Mouse (Mus musculus) liver, embryonic 14.5 days (tissue): Measurements from ENCODE around the gene Pstpip1. TPM values are rescaled to one million over a fixed set of nuclear protein-coding genes. Genes with fewer than 3 reads are reported as not detected.
A peak's percentile ranks its signal among the peaks of the same experiment; 100 is the strongest.

Source experiments
- ATAC-seq: fragments of 200-750 bp; cut with Nextera tagmentation; 2 replicates; pipeline ENCODE4 v1.8.0; 2017; ENCODE audit warnings: moderate number of reproducible peaks, mild to moderate bottlenecking, moderate library complexity; ENCODE audit not compliant: insufficient read depth
- DNase-seq, 3 experiments: peaks; one replicate each; pipeline ENCODE4 v3.0.0-alpha.2; 2012 to 2013; ENCODE audit warnings: low read depth in 3 of 3, low spot score in 3 of 3
- H3K27ac ChIP-seq: fragments of 300-500 bp; sonication (generic); 2 replicates; pipeline ENCODE4 v1.5.1; 2014; ENCODE audit warnings: moderate library complexity, mild to moderate bottlenecking, control low read depth, inconsistent platforms
- H3K27me3 ChIP-seq: fragments of 300-500 bp; sonication (generic); 2 replicates; pipeline ENCODE4 v1.6.1; 2014; ENCODE audit warnings: mild to moderate bottlenecking, low read length, moderate library complexity; ENCODE audit not compliant: control insufficient read depth, insufficient read depth
- H3K36me3 ChIP-seq: fragments of 300-500 bp; sonication (generic); replicated peaks from 2 replicates; pipeline ENCODE4 v1.6.1; 2014; ENCODE audit warnings: low read depth; ENCODE audit not compliant: control insufficient read depth, insufficient read depth
- H3K4me1 ChIP-seq, 2 experiments: fragments of 200-500 bp in 1 of 2; fragments of 300-500 bp in 1 of 2; sonication (generic) in 1 of 2; replicated peaks; 2 replicates each; pipeline ENCODE4 v1.6.1; 2012 to 2014; ENCODE audit warnings: antibody characterized with exemption in 1 of 2, inconsistent platforms in 1 of 2, low read length in 1 of 2; ENCODE audit not compliant: control insufficient read depth in 2 of 2, insufficient read depth in 2 of 2
- H3K4me2 ChIP-seq: fragments of 300-500 bp; sonication (generic); 2 replicates; pipeline ENCODE4 v1.6.1; 2014; ENCODE audit warnings: low read depth, mild to moderate bottlenecking, control low read depth, moderate library complexity
- H3K4me3 ChIP-seq, 2 experiments: fragments of 200-500 bp in 1 of 2; fragments of 300-500 bp in 1 of 2; sonication (generic) in 1 of 2; 2 replicates each; pipeline ENCODE4 v1.5.1; 2012 to 2014; ENCODE audit warnings: low read depth in 2 of 2, low read length in 2 of 2, mild to moderate bottlenecking in 2 of 2, control low read depth in 1 of 2, inconsistent platforms in 1 of 2, moderate library complexity in 1 of 2; ENCODE audit not compliant: insufficient read depth in 1 of 2
- H3K9ac ChIP-seq: fragments of 300-500 bp; sonication (generic); replicated peaks from 2 replicates; pipeline ENCODE4 v1.6.1; 2014; ENCODE audit warnings: mild to moderate bottlenecking, control low read depth, moderate library complexity
- H3K9me3 ChIP-seq: fragments of 300-500 bp; sonication (generic); 2 replicates; pipeline ENCODE4 v1.6.1; 2016; ENCODE audit warnings: low read length, mixed read lengths; ENCODE audit not compliant: control insufficient read depth
- CTCF ChIP-seq: IDR thresholded peaks from 2 replicates; pipeline ENCODE4 v1.5.1; 2016; ENCODE audit warnings: antibody characterized with exemption, low read depth, control low read depth
- EP300 ChIP-seq: IDR thresholded peaks from 2 replicates; pipeline ENCODE4 v1.6.1; 2016; ENCODE audit warnings: antibody characterized with exemption, low read depth
- WGBS: fragments of 180-500 bp; shearing (Covaris S2); extraction: QIAGEN DNeasy Blood & Tissue Kit; methylation state at CpG from one replicate; pipeline ENCODE4 v1.1.7; 2014; ENCODE audit not compliant: insufficient replicate concordance; 5-methylcytosine and 5-hydroxymethylcytosine counted together
- polyA plus RNA-seq, 2 experiments: library from polyadenylated mRNA; depleted of rRNA in 1 of 2; stranded (reverse) in 1 of 2; unstranded in 1 of 2; fragments of >200 nt; fragmentation: Nextera tagmentation in 1 of 2; extraction: Ambion mirVana in 1 of 2; gene quantifications; 2 replicates each; pipeline versions ENCODE4 v1.2.1 to v1.2.3; 2012 to 2014

Pstpip1 gene
- polyA plus RNA-seq, 2 experiments = 1.8 to 3.9 TPM

GRCm38 (mm10) chr9:56159456-56159855 lies 69.7 kb downstream of the Pstpip1 start:
- whole genome bisulfite sequencing = 48% methylated on average over 2 of the region's 2 CpGs
- no peak for TF ChIP-seq CTCF
- no peak for TF ChIP-seq EP300
- H3K9me3 ChIP-seq = no peaks in the 10 kb centered on the region
- no peak for DNase-seq
- H3K27me3 ChIP-seq = no peaks in the 10 kb centered on the region
- ATAC-seq = no peak
- H3K27ac ChIP-seq = no peak overlapping the region
- H3K4me1 ChIP-seq = peaks cover 4 to 7% of the 10 kb centered on the region in 2 experiments; a peak in 2 of 4 replicates
- peak overlapping the region; percentile 96 for H3K4me2 ChIP-seq
- no peak overlapping the region for H3K9ac ChIP-seq
- no peak overlapping the region for H3K4me3 ChIP-seq
- no peaks in the 10 kb centered on the region for H3K36me3 ChIP-seq

- H3K4me1 ChIP-seq = peaks cover 4 to 7% of the 10 kb centered on the region in 2 experiments; a peak in 2 of 4 replicates
- under 1% methylated on average over 76 of the region's 82 CpGs for WGBS
- H3K36me3 ChIP-seq = no peaks in the 10 kb centered on the region
- peak overlapping the region; percentile 60 to 89 for H3K4me3 ChIP-seq
- no peak for TF ChIP-seq CTCF
- no peak for TF ChIP-seq EP300
- ATAC-seq (peak; percentile 93), DNase-seq (peak; percentile 58 to 66 (median 62))
- peak overlapping the region; percentile 81 for H3K9ac ChIP-seq
- H3K27me3 ChIP-seq = no peaks in the 10 kb centered on the region
- peak overlapping the region; percentile 96 for H3K4me2 ChIP-seq
- no peaks in the 10 kb centered on the region for H3K9me3 ChIP-seq
- no peak overlapping the region for H3K27ac ChIP-seq
Measured at GRCm38 (mm10) chr9:56160341-56161141, 70.8 kb downstream of the Pstpip1 start.

- DNase-seq = no peak
- Histone ChIP-seq H3K4me3 (no peak within 1 kb of the TSS), H3K27ac (no peak within 1 kb of the TSS), H3K9ac (no peak within 1 kb of the TSS), H3K4me2 (no peak within 1 kb of the TSS), H3K36me3 (no peaks in the 10 kb centered on the region), H3K4me1 (peaks cover 0 to 9% of the 10 kb centered on the region in 2 experiments; a peak in 2 of 4 replicates), H3K27me3 (no peaks in the 10 kb centered on the region), H3K9me3 (no peaks in the 10 kb centered on the region)
- ATAC-seq = no peak
- TF ChIP-seq EP300 (no peak), CTCF (no peak)
- WGBS = 68% methylated on average over 6 of the region's 6 CpGs
Measured at GRCm38 (mm10) chr9:56165377-56165776, 75.6 kb downstream of the Pstpip1 start, which contains the start of gene Tspan3. Gene Tspan3, minus strand, starts transcription at chr9:56165477.

DNA sequence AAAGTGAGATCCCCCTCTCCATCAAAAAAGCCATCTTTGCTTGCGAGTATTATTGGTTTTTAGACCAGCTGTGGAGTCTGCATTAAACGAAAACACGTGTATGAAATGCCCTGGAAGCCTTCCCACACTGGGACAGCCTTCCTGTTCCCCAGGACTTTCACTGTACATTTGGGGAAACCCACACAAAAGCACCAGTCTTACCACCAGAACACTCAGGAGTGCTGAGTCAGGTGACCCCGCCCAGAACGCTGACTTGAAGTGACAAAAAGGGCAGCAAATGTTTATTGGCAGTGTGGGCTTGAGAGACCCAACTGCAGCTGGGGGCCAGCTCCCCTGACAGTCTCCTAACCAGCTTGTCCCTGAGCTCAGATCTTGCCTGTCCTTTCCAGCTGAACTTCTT lies 76.4 kb downstream of the Pstpip1 start:
- no peak for TF ChIP-seq EP300
- no peak for TF ChIP-seq CTCF
- Histone ChIP-seq H3K27ac (no peak overlapping the region), H3K4me2 (no peak overlapping the region), H3K9me3 (no peaks in the 10 kb centered on the region), H3K9ac (no peak overlapping the region), H3K4me3 (no peak overlapping the region), H3K4me1 (peaks cover 0 to 8% of the 10 kb centered on the region in 2 experiments; a peak in 2 of 4 replicates), H3K36me3 (no peaks in the 10 kb centered on the region), H3K27me3 (no peaks in the 10 kb centered on the region)
- WGBS = 30% methylated on average over 5 of the region's 5 CpGs
- DNase-seq = peak in 2 of 3 experiments; percentile 20 to 22
- no peak for ATAC-seq

GRCm38 (mm10) chr9:56167690-56168089 lies 77.9 kb downstream of the Pstpip1 start:
- H3K27ac ChIP-seq = no peak overlapping the region
- DNase-seq (no peak), ATAC-seq (no peak)
- H3K4me3 ChIP-seq = no peak overlapping the region
- H3K36me3 ChIP-seq = no peaks in the 10 kb centered on the region
- H3K4me2 ChIP-seq = no peak overlapping the region
- TF ChIP-seq EP300 (no peak), CTCF (no peak)
- 74% methylated on average over 6 of the region's 6 CpGs for WGBS
- no peaks in the 10 kb centered on the region for H3K9me3 ChIP-seq
- H3K9ac ChIP-seq = no peak overlapping the region
- no peaks in the 10 kb centered on the region for H3K27me3 ChIP-seq
- H3K4me1 ChIP-seq = peaks cover 0 to 8% of the 10 kb centered on the region in 2 experiments; a peak in 2 of 4 replicates
